Mouse (Mus musculus) kidney, postnatal 14 days (tissue): ENCODE data around the gene Prss43.
"Not testable (repeated sequence)": the region's sequence is repeated elsewhere in the genome, so short reads cannot be mapped to it uniquely, and the experiment has no call there.

Experiments
- DNase-seq: peaks from one replicate; pipeline ENCODE4 v3.0.0; 2022; ENCODE audit warnings: mixed read lengths

The Prss43 gene

GRCm38 (mm10) chr9:110826390-110826789 lies at the start of gene Prss43:
TSS of gene Prss43 (plus strand) at chr9:110826690.
- no peak for DNase-seq

- DNase-seq: no peak
These were observed 48.4 kb upstream of the Prss43 start for GRCm38 (mm10) chr9:110778100-110778499.

- no peak for DNase-seq
These were observed 47.9 kb upstream of the Prss43 start for GRCm38 (mm10) chr9:110778559-110778958.

- DNase-seq: peak; percentile 34
These were observed 47.1 kb upstream of the Prss43 start for GRCm38 (mm10) chr9:110779242-110779913.

- peak; percentile 96 for DNase-seq
These were observed 45.2 kb upstream of the Prss43 start for GRCm38 (mm10) chr9:110781256-110781721.

GRCm38 (mm10) chr9:110781731-110782130 lies 44.8 kb upstream of the Prss43 start:
- DNase-seq: peak; percentile 94

GRCm38 (mm10) chr9:110783611-110784010 lies 42.9 kb upstream of the Prss43 start:
- no peak for DNase-seq

- no peak for DNase-seq
These were observed 38.3 kb upstream of the Prss43 start for GRCm38 (mm10) chr9:110788169-110788568.

- no peak for DNase-seq
These were observed 36.0 kb upstream of the Prss43 start for GRCm38 (mm10) chr9:110790462-110790861.

- no peak for DNase-seq
These were observed 29.5 kb upstream of the Prss43 start for GRCm38 (mm10) chr9:110797013-110797412.

- no peak for DNase-seq
These were observed 28.6 kb upstream of the Prss43 start, which contains the start of gene Prss42 for GRCm38 (mm10) chr9:110797866-110798265. TSS of gene Prss42 (plus strand) at chr9:110798166.

- no peak for DNase-seq
These were observed 25.5 kb upstream of the Prss43 start for GRCm38 (mm10) chr9:110800834-110801479.

GRCm38 (mm10) chr9:110803294-110803693 lies 23.2 kb upstream of the Prss43 start:
- DNase-seq: no peak

GRCm38 (mm10) chr9:110810051-110810450 lies 16.4 kb upstream of the Prss43 start:
- no peak for DNase-seq

GRCm38 (mm10) chr9:110813789-110814188 lies 12.7 kb upstream of the Prss43 start, which contains the start of gene Prss44:
TSS of gene Prss44 (plus strand) at chr9:110813994.
- no peak for DNase-seq

GRCm38 (mm10) chr9:110820546-110820945 lies 5.9 kb upstream of the Prss43 start:
- DNase-seq: not testable (repeated sequence)

GRCm38 (mm10) chr9:110821436-110821835 lies 5.1 kb upstream of the Prss43 start:
- DNase-seq: no peak

GRCm38 (mm10) chr9:110825426-110825825 lies 1.1 kb upstream of the Prss43 start:
- no peak for DNase-seq

GRCm38 (mm10) chr9:110825832-110826231 lies 658 bp upstream of the Prss43 start:
- no peak for DNase-seq

- DNase-seq: no peak
These were observed 6.5 kb downstream of the Prss43 start for GRCm38 (mm10) chr9:110833021-110833420.

GRCm38 (mm10) chr9:110834411-110834810 lies 7.9 kb downstream of the Prss43 start, which contains the start of gene Prss45:
TSS of gene Prss45 (plus strand) at chr9:110834588.
- no peak for DNase-seq

- no peak for DNase-seq
These were observed 8.5 kb downstream of the Prss43 start for GRCm38 (mm10) chr9:110834961-110835360.

- DNase-seq: no peak
These were observed 9.6 kb downstream of the Prss43 start for GRCm38 (mm10) chr9:110836112-110836511.

GRCm38 (mm10) chr9:110840905-110841304 lies 14.4 kb downstream of the Prss43 start:
- DNase-seq: no peak
